Mouse (Mus musculus): ENCODE measurements at regions not wholly inside any gene's neighbourhood (a gene's known extent, or its start where the extent isn't known, plus 50 kb on each side); places are given as distances from the start of the nearest gene placed in this dataset.

GRCm38 (mm10) chr19:37492572-37492971 is 57.6 kb upstream of the Exoc6 start:
- no peak overlapping the region for H3K4me3 ChIP-seq (ENCODE audit: insufficient read depth, low read depth, low read length)
- H3K4me1 ChIP-seq (ENCODE audit: control insufficient read depth, insufficient read depth, insufficient read length, low read length) = peaks cover 3% of the 10 kb centered on the region; the same call in 1 of the 2 replicates
- H3K27ac ChIP-seq (replicated peaks; ENCODE audit: low read depth, low read length) = no peak overlapping the region

- Histone ChIP-seq H3K27ac (replicated peaks; ENCODE audit: low read depth, low read length) (no peak overlapping the region), H3K4me1 (ENCODE audit: control insufficient read depth, insufficient read depth, insufficient read length, low read length) (peaks cover 3% of the 10 kb centered on the region; the same call in 1 of the 2 replicates)
Measured at GRCm38 (mm10) chr19:37493378-37493777, 56.8 kb upstream of the Exoc6 start.

GRCm38 (mm10) chr19:37493921-37494485 is 56.2 kb upstream of the Exoc6 start:
- Histone ChIP-seq H3K27ac (replicated peaks; ENCODE audit: low read depth, low read length) (no peak overlapping the region), H3K4me3 (ENCODE audit: insufficient read depth, low read depth, low read length) (no peak overlapping the region)

More at GRCm38 (mm10) chr19:37493378-37493777, 56.8 kb upstream of the Exoc6 start:
- H3K4me3 ChIP-seq (ENCODE audit: insufficient read depth, low read depth, low read length) = no peak overlapping the region

GRCm38 (mm10) chr19:37494806-37495205 is 55.4 kb upstream of the Exoc6 start:
- peaks cover 3% of the 10 kb centered on the region; the same call in 1 of the 2 replicates for H3K4me1 ChIP-seq (ENCODE audit: control insufficient read depth, insufficient read depth, insufficient read length, low read length)
- H3K27ac ChIP-seq (replicated peaks; ENCODE audit: low read depth, low read length) = peak overlapping the region; percentile 30; the same call in 1 of the 2 replicates
- no peak overlapping the region for H3K4me3 ChIP-seq (ENCODE audit: insufficient read depth, low read depth, low read length)

More at GRCm38 (mm10) chr19:37493921-37494485, 56.2 kb upstream of the Exoc6 start:
- peaks cover 3% of the 10 kb centered on the region; the same call in 1 of the 2 replicates for H3K4me1 ChIP-seq (ENCODE audit: control insufficient read depth, insufficient read depth, insufficient read length, low read length)

DNA sequence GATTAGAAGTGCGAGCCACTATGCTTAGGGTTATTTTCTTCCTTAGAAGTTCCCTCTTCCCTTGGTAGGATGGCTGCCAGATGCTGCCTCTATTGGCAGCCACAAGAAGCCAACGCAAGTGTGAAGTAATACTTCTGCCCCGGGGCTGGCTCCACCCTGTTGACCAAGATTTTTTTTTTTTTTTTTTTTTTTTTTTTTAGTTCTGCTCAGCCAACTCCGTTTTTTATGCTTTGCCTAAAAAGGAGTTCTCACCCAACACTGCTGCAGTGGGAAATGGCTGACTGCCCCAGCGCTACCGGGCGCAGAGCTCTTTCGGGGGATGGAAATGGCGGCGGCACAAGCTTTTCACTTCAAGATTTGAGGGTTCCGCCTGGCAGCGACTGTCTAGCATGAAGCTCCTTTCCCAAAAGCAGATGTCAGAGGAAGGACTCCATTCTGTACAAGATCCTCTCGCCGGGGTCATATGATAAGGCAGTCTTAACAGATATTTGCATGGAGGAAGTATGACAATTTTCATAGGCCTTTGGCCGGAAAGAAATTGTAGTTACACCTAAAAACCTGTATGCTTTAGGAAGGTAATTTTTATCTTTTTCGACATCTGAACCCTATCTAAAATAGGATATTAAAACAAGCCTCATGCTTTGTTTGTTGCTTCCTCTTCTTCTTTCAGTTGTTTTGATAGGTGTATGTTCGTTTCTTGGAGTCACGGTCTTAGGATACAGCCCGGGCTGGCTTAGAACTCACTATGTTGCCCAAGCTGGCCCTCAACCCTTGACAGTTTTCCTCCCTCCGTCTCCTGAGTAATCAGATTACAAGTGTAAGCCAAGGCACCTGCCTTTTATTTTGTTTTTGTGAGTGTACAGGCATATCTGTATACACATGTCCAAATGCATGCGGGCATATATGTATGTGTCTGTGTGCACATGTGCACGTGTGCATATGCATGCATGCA is 54.6 kb upstream of the Exoc6 start:
- H3K4me1 ChIP-seq (ENCODE audit: control insufficient read depth, insufficient read depth, insufficient read length, low read length) = peaks cover 3% of the 10 kb centered on the region; the same call in 1 of the 2 replicates
- H3K4me3 ChIP-seq (ENCODE audit: insufficient read depth, low read depth, low read length) = peak overlapping the region; percentile 39; the same call in 1 of the 2 replicates
- peak overlapping the region; percentile 43; the same call in 1 of the 2 replicates for H3K27ac ChIP-seq (replicated peaks; ENCODE audit: low read depth, low read length)

GRCm38 (mm10) chr19:37496759-37497158 is 53.5 kb upstream of the Exoc6 start:
- Histone ChIP-seq H3K4me3 (ENCODE audit: insufficient read depth, low read depth, low read length) (no peak overlapping the region), H3K27ac (replicated peaks; ENCODE audit: low read depth, low read length) (no peak overlapping the region), H3K4me1 (ENCODE audit: control insufficient read depth, insufficient read depth, insufficient read length, low read length) (peaks cover 3% of the 10 kb centered on the region; the same call in 1 of the 2 replicates)

DNA sequence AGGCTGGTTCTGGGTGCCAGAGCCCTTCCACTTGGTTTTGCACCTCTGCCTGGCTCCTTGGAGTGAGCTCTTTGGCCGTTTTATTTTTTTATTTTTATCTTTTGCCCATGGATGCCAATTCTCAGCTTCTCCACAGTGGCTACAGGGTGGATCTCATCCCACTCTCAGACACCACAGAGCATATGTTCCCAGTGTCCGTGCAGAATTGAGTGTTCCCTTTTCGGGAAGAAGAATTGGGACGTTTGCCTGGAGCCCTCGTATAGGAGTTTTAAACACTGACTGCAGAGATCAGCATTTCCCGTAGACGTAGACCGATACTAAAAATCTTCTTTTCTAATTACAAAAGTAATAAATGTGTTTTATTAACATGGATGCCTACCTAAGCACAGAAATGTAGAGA is 53.1 kb upstream of the Exoc6 start:
- no peak overlapping the region for H3K4me3 ChIP-seq (ENCODE audit: insufficient read depth, low read depth, low read length)
- H3K4me1 ChIP-seq (ENCODE audit: control insufficient read depth, insufficient read depth, insufficient read length, low read length) = peaks cover 3% of the 10 kb centered on the region; the same call in 1 of the 2 replicates
- H3K27ac ChIP-seq (replicated peaks; ENCODE audit: low read depth, low read length) = no peak overlapping the region

- H3K4me3 ChIP-seq (ENCODE audit: insufficient read depth, low read depth, low read length) = no peak overlapping the region
- peaks cover 3% of the 10 kb centered on the region; the same call in 1 of the 2 replicates for H3K4me1 ChIP-seq (ENCODE audit: control insufficient read depth, insufficient read depth, insufficient read length, low read length)
- no peak overlapping the region for H3K27ac ChIP-seq (replicated peaks; ENCODE audit: low read depth, low read length)
Measured at GRCm38 (mm10) chr19:37498438-37498837, 51.8 kb upstream of the Exoc6 start.
